Mouse (Mus musculus): Measurements from ENCODE around the gene Dad1.

Gene Dad1

GRCm38 (mm10) chr14:54206309-54206708, 47.6 kb downstream of the Dad1 start:
- DNase-seq (ENCODE audit: low read depth, low spot score) = no peak

- DNase-seq (ENCODE audit: low read depth, low spot score) = no peak
Measured at GRCm38 (mm10) chr14:54205904-54206303, 48.0 kb downstream of the Dad1 start.

DNA sequence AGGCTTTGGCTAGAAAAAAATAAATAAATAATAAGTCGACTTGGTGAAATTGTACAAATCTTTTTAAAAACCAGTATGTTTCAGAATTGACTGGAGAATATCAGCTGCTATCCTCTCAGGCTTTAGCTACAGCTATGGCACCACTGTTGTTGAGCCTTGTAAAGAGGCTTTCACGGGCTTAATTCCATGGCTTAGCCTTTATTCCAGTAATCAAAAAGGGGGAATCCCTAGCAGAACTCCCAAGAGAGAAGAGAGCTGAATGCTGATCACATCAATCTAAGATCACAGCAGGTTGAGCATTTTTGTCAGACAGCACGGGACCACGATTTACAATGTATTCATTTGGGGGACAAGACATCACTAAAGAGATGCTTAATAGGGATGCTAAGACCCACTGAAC, 49.1 kb downstream of the Dad1 start:
- DNase-seq (ENCODE audit: low read depth, low spot score) = no peak

DNA sequence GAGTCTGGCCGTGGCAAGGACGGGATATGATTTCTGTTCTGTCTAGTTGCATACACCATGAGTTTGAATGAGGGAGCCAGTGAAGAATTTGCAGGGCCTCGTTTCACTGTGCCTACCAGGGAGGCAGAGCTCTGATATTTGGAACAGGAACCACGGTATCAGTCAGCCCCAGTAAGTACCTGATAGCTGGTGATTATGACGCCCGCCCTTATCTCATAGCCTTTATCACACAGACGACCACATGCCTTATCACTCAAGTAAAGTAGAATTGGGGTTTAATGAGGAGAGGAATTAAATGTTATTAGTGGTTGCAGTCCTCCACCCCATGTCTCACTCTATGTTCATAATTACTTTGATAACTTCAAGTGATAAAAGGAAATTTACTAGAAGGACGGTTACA, 49.6 kb downstream of the Dad1 start:
- no peak for DNase-seq (ENCODE audit: low read depth, low spot score)

- no peak for DNase-seq (ENCODE audit: low read depth, low spot score)
Measured at GRCm38 (mm10) chr14:54203776-54204175, 50.1 kb downstream of the Dad1 start.

DNA sequence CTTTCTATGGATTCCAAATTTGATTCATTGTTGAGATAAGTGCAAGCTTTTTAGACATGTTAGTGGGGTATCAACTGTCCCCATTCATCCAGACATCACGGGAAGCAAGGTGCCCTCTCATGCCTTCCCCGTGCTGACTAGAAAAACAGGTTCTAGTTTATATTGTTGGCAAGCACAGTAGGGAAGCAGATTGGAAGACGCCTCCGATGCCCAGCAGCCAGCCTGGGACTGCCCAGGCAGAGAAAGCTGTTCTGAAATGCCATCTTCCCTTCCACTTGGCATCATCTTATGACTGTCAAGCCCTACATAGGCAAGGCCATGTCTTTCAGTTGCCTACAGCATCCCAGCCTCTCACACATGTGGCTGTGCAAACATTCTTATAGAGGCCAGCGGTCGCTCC, 50.7 kb downstream of the Dad1 start:
- no peak for DNase-seq (ENCODE audit: low read depth, low spot score)

DNA sequence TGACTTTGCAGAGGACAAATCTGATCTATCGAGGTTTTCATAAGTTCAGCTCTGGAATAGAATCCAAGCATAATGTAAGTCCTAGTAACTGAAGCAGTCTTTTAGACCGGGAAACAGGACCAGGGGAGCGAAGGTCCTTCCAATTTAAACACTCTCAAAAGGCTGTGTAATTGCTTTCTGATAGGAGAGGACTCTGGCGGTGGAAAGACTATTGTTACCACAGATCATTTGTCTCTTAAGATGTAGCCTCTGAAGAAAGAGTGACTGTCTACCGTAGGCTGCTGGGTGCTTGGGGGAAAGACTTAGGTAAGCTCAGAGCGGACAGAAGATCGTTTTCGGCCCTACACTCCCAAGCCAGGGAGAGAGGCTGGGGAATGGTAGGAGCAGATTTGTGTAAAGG, 53.5 kb downstream of the Dad1 start:
- DNase-seq (ENCODE audit: low read depth, low spot score) = no peak

DNA sequence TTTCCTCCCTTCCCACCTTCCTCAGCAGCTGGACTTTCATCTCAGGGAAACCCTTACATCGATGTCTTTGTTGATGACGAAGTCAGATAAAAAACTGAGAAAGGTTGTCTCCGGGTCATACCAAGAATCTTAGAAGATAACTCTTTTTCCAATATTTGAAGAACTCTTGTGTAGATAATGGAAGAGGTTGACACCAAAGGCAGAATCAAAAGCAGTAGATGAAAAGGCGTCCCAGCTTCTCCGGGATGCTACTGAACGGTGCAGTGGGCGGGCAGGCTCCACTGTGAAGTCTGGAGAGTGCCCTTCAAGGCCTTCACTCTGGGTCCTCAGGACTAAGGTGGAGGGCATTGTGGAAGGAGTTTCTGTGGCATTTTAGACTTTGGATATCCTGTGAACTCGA, 54.2 kb downstream of the Dad1 start:
- no peak for DNase-seq (ENCODE audit: low read depth, low spot score)

GRCm38 (mm10) chr14:54197740-54198139, 56.2 kb downstream of the Dad1 start:
- no peak for DNase-seq (ENCODE audit: low read depth, low spot score)

- no peak for DNase-seq (ENCODE audit: low read depth, low spot score)
Measured at GRCm38 (mm10) chr14:54195838-54196423, 58.0 kb downstream of the Dad1 start.

DNA sequence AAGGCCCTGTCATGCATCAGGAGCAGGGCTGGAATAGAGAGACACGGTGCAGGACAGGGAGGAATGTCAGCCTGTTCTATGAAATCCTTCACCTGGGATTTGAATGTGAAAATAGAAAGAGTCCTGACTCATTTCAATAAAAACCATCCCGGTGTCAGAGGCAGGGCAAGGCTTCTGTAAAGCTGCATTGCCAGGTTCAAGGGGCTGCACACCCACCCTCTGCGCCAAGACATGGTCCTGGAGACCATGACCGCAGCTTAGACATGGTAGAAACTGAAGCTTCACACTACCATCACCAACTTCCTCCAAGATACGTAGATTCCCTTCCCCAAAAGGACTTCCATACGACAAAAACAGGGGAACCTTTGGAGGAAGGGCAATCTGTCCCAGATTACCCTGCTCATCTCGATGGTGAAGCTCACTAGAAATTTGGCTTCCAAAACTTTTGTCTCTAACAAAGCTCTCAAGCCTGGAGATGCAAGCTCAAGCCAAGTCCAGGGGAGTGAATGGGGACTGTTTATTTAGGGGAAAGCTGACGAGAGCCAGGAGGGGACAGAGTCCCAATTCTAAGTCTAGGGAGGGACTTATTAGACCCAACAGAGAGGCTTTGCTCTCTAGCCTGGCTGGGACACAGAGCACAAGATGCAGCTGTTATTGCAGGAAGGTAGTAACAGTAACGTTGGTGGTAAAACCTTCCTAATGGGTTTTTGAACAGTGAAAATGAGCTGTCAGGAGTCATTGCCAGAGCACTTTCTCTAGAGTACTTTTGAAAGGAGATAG, 60.4 kb downstream of the Dad1 start:
- DNase-seq (ENCODE audit: low read depth, low spot score) = no peak

DNA sequence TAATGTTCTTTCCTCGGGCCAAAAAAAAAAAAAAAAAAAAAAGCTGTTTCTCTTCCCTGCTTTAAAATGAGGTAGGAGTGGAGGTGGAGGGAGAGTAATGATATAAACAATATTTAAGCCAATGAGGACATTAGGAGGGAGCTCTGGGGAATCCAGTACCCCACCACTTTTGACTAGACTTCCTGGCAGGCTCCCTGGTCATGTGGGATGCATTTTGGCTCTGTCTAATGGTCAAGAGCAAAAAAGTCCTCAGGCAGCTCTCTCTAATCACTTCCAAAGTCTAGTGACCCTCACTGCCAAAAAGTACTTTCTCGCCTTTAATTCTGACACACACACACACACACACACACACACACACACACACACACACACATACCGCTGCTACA, 61.4 kb downstream of the Dad1 start:
- no peak for DNase-seq (ENCODE audit: low read depth, low spot score)

GRCm38 (mm10) chr14:54191594-54192461, 62.1 kb downstream of the Dad1 start:
- DNase-seq (ENCODE audit: low read depth, low spot score) = no peak

GRCm38 (mm10) chr14:54191026-54191390, 62.9 kb downstream of the Dad1 start:
- DNase-seq (ENCODE audit: low read depth, low spot score) = no peak

GRCm38 (mm10) chr14:54190305-54191025, 63.4 kb downstream of the Dad1 start:
- no peak for DNase-seq (ENCODE audit: low read depth, low spot score)

DNA sequence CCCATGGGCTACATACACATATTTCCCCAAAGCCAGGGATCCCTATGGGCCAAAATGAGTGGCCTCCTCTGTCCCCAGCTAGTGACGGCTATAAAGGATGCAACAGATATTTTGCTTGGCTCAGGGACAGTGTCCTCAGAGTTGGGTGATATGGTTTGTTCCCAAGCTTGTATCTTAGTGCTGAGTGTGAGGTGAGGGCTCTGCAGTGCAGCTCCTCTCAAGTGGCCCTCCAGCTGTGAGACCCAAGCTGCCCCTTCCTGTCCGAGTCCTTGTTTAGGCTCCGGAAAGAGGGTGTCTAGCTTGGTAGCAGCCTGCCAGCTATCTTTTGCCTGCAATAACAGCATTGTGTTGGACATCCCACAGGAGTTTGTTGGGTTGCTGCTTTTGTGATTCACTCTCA, 64.6 kb downstream of the Dad1 start:
- DNase-seq (ENCODE audit: low read depth, low spot score) = no peak

DNA sequence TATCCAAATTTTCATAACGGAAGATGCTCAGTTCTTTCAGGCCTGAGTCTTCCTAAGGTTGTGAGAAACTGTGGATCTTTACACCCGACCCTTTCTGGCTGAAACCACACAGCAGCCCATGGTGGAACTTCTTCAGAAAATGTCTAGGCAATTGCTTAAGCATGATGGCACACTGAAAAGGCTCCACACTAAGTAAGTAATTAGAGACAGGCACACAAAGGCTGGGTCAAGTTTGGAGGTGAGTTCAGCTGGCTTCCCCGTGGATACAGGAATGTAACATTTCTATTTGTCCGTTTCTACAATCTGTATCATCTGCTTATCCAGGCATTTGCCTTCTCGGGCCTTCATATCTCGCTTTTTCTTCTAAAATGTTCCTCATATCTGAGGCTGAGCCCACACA, 66.7 kb downstream of the Dad1 start:
- DNase-seq (ENCODE audit: low read depth, low spot score) = no peak

Data from brain, embryonic 18.5 days (tissue).